Mouse (Mus musculus): ENCODE measurements around the gene Sirt5.

Gene Sirt5

GRCm38 (mm10) chr13:43374205-43374604, 8.9 kb downstream of the Sirt5 start:
- DNase-seq (ENCODE audit: low read depth, low spot score): no peak

- DNase-seq (ENCODE audit: low read depth, low spot score): no peak
Observed at GRCm38 (mm10) chr13:43374918-43375432, 9.7 kb downstream of the Sirt5 start.

GRCm38 (mm10) chr13:43379989-43380388, 14.7 kb downstream of the Sirt5 start:
- DNase-seq (ENCODE audit: low read depth, low spot score): no peak

- DNase-seq (ENCODE audit: low read depth, low spot score): no peak
Observed at GRCm38 (mm10) chr13:43385321-43385720, 20.0 kb downstream of the Sirt5 start.

GRCm38 (mm10) chr13:43397700-43398296, 32.5 kb downstream of the Sirt5 start:
- DNase-seq (ENCODE audit: low read depth, low spot score): no peak

- DNase-seq (ENCODE audit: low read depth, low spot score): peak; percentile 86
Observed at GRCm38 (mm10) chr13:43398297-43399080, 33.2 kb downstream of the Sirt5 start, which contains the start of gene Nol7. Gene Nol7, plus strand, starts transcription at chr13:43398390.

GRCm38 (mm10) chr13:43399576-43399975, 34.3 kb downstream of the Sirt5 start:
- DNase-seq (ENCODE audit: low read depth, low spot score): no peak

GRCm38 (mm10) chr13:43412311-43412710, 47.0 kb downstream of the Sirt5 start:
- DNase-seq (ENCODE audit: low read depth, low spot score): no peak

- no peak for DNase-seq (ENCODE audit: low read depth, low spot score)
Observed at GRCm38 (mm10) chr13:43413611-43414010, 48.3 kb downstream of the Sirt5 start.

GRCm38 (mm10) chr13:43415249-43415648, 50.0 kb downstream of the Sirt5 start:
- no peak for DNase-seq (ENCODE audit: low read depth, low spot score)

GRCm38 (mm10) chr13:43428436-43428835, 63.1 kb downstream of the Sirt5 start:
- no peak for DNase-seq (ENCODE audit: low read depth, low spot score)

GRCm38 (mm10) chr13:43433395-43433794, 68.1 kb downstream of the Sirt5 start:
- no peak for DNase-seq (ENCODE audit: low read depth, low spot score)

GRCm38 (mm10) chr13:43440376-43440775, 75.1 kb downstream of the Sirt5 start:
- DNase-seq (ENCODE audit: low read depth, low spot score): no peak

- no peak for DNase-seq (ENCODE audit: low read depth, low spot score)
Observed at GRCm38 (mm10) chr13:43442551-43442950, 77.3 kb downstream of the Sirt5 start.

GRCm38 (mm10) chr13:43443706-43444105, 78.4 kb downstream of the Sirt5 start:
- no peak for DNase-seq (ENCODE audit: low read depth, low spot score)

GRCm38 (mm10) chr13:43444717-43445116, 79.4 kb downstream of the Sirt5 start:
- DNase-seq (ENCODE audit: low read depth, low spot score): no peak
